Mouse (Mus musculus) ES-Bruce4 (cell line): ENCODE data around the gene Nr1h3.

Experiments used
- CTCF ChIP-seq: IDR thresholded peaks from one replicate; pipeline ENCODE4 v1.8.1; 2011; ENCODE audit warnings: low read depth, low read length
- EP300 ChIP-seq: IDR thresholded peaks from 2 replicates; pipeline ENCODE4 v1.6.1; 2011; ENCODE audit warnings: low read depth, low read length; ENCODE audit not compliant: insufficient read depth

DNA sequence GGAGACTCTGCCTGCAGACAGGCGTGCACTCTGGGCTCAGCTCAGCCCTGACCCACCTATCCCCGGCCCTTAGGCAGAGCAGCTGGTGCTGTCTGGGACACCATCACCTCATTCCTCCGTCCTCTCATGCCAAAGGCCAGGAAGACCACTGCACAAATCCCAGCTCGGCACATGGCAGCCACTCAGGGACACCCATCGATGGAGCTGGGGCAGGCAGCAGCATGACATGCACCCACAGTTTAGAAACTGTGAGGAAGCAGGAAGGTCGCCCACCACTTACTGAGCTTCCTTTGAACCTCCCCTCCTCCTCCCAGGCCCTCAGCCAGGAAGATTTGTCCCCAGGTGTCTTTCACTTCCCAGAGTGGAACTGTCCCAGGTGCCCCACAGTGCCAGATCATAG is 65.2 kb downstream of the Nr1h3 start:
- TF ChIP-seq CTCF (no peak), EP300 (no peak)
